Mouse (Mus musculus) natural killer cell, adult 2 months (primary cell): Measurements from ENCODE around the gene Wdr95.

Experiments used
- DNase-seq, 2 experiments: peaks; one replicate each; pipeline ENCODE4 v3.0.0; 2022; ENCODE audit warnings: low spot score in 2 of 2

Wdr95 gene

DNA sequence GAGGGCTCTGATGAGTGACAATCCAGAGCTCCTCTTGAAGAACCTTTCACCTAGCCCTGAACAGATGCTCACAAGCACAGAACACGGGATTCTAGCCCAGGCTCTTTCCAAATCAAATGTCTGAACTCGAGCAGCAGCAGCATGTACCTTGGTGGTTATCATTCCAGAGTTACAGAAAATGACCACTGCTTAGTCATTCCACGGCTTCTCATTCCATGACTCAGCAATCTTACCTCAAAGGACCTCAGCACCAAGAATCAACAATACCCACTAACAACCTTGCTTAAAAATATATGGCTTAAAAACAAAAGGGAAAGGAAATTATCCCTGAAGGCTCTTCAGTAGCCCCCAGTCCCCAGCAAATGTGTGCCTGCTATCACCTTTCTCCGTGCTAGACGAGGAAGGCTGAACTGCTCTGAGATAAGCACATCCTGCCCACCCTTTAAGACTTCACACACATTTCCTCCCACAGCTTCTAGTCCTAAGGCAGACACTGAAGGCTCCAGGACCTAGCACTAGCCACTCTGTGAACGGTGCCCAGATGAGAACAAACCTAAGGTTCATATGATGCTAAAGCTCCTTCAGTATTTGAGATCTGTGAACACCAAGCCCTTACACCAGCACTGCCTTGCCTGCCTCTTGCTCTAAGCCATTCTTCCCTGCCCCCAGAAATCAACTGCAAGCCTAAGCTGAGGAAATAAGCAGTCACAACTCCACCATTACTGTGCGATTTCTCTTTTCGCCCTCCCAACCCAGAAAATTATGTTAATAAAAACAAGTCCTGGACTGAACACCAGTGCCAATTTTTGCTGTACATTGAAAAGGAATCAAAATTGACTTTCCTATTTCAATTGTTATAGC, 95.6 kb downstream of the Wdr95 start:
- DNase-seq, result no peak

DNA sequence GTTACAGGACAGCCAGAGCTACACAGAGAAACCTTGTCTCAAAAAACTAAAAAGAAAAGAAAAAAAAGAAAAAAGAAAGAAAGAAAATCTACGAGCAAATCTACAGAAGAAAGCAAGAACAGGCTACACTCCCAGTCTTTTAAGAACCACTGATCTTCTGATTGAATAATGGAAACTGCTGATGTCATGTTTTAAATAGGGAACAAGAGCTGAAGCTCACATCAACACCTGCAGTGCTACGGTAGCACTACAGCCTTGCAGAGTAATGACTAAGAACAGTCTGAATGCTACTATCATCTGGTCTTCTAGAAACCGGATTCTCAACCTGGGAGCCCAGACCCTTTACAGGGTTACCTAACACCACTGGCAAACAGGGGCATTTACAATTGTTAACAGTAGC, 97.1 kb downstream of the Wdr95 start:
- no peak for DNase-seq

DNA sequence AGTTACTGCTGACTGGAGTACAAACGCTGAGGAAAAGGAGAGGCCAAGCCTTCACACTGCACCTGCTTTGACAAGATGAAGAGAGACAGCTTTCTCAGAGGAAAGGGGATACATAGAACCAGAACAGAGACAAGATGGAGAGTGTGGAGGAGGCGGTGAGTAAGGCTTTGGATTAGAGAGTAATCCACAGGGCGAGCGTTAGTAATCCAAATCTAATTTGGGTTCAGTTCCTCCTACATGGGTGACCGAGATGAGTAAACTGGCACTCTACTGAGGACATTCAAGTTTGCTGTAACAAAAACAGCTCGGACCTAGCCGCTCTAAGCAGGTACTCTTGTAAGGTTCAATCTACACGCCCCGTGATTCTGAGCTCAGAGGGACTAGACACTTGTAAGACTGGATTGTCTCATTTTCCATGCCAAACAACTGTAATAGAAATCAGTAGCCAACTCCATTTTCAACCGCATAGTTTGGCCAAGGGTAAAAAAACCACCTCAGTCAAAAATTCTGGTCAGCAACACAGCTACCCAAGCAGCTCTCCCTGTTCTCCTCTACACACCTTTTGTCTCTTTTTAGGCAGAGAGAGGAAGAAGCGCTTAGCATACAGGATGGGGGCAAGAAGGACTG, 106.0 kb downstream of the Wdr95 start:
- no peak for DNase-seq

DNA sequence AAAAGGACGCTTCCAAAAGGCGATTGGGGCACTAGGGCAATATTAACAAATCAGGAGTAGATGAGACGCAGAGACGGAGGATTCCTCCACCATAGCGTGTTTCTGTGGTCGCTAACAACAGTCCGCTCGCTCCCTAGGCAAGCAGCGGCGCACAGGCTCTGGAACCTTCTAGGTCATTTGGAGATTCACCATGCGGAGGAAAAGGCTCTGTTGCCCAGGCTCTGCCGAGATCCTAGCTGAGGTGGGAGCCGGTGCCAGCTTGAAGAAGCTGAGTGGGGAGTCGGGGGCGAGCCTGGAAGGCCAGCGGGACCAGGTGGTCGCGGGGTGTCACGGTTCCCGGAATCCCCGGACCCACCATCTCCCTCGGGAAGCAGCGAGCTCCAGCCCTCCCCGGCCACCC, 107.1 kb downstream of the Wdr95 start:
- DNase-seq, result peak in 1 of 2 experiments; percentile 3

DNA sequence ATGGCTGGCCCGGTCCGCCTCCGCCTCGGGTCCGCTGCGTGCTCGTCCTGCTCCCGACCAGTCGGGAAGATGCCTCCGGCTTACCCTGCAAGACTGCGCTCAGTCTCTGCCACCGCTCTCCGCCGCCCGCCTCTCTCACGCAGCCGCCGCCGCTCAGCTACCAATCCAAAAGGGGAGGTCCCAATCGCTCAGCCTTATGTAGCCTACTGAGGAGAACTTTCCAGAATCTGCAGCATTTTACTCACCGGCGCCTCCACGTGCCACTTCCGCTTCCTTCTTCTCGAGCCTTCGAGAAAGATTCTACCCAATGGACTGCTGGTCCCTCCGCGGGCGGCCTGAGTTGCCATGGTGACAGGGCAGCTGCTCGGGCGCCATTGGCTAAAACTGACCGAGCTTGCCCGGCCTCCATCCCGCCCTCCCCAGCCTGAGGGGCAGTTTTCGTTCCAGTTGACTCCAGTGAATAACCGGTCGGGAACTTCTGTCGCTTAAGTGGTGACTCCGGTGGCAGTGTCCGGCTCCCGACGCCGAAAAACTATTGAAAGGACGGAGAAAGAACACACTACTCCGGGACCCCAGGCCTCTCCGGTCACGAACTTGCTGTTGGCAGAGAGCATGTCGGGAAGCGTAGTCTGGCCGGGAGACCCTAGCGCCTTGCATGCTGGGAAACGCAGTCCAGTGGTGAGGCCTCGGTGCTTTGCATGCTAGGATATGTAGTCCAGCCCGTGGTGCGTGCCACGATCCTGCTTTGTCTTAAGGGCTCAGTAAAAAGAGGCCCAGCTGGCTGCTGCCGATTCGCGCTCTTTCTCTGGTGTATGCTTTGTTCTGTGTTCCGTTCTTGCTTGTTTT, 107.8 kb downstream of the Wdr95 start, which contains the start of gene Hsph1:
Hsph1 (minus strand) TSS at position 302 of the 846 bp plus-strand sequence.
- peak; percentile 97 for DNase-seq

DNA sequence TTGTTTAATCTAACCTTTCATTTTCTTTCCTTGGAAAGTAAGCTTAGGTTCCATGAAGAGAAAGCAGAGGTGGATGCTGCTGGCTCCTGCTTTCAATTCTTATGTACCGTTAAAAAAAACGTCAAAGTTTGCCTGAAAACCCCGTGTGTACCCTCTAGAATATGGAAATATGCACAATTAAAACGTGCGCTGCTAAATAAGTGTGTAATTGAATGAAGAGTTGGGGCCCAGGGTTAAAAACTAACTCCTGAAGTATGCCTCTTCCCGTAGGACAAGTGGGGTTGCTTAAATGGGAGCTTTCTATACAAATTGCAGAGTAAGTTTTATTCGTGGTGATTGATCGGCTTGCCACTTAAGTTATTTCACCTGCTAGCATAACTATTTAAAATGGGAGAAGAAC, 108.8 kb downstream of the Wdr95 start:
- DNase-seq, result no peak

- DNase-seq, result no peak
Observed at GRCm38 (mm10) chr5:149641277-149641892, 112.9 kb downstream of the Wdr95 start.

DNA sequence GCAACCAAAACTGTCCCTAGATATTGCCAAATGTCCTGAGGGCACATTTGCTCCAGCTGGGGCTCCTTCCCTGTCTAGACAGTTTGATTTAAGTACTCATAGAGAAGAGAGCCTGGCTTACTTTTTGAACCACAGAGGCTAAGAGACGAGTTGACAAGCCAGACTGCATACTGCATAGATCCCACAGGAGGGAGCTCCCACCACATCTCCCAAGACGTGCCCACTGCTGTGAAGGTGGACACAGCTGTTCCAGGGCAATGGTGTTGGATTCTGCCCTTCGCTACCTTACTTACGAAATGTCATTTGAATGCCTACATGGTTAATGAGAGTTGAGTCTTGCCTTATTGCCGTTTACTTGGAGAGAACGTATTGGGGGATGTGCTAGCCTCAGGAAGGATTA, 113.9 kb downstream of the Wdr95 start:
- DNase-seq, result no peak

GRCm38 (mm10) chr5:149642783-149643509, 114.5 kb downstream of the Wdr95 start:
- DNase-seq, result no peak

DNA sequence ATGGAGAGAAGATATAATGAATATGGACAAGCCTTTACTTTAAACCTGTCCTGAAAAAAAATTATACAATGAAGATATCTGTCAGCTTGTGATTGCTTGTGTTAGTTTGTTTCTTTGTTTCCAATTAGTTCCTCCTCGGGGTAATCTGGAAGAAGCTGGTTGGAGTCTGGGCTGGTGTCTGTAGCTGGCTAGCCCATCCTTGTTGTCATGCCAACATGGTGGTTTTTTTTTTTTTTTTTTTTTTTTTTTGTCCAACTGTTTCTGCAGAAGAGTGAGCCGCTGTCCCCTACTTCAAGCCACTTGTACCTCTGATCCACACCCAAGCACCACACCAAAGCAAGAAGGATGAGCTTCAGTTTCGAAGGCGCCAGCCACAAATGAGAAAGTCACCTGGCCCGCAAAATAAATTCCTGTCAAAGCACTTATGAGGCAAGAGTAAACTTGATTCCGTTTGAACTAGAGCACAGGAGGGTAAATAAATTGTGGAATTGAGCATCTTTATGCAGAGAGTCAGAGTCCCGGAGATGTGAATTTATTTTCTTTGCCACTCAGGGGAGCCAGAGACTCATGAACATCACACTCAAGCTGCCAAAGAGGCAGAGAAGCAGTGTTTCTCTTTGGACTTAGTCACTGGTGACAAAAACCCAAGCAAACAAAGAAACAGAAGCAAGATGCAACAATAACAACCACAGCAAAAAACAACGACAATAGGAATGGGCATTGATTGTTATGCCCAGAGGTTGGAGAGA, 119.1 kb downstream of the Wdr95 start:
- no peak for DNase-seq

- DNase-seq, result no peak
Observed at GRCm38 (mm10) chr5:149648196-149648595, 119.7 kb downstream of the Wdr95 start.

DNA sequence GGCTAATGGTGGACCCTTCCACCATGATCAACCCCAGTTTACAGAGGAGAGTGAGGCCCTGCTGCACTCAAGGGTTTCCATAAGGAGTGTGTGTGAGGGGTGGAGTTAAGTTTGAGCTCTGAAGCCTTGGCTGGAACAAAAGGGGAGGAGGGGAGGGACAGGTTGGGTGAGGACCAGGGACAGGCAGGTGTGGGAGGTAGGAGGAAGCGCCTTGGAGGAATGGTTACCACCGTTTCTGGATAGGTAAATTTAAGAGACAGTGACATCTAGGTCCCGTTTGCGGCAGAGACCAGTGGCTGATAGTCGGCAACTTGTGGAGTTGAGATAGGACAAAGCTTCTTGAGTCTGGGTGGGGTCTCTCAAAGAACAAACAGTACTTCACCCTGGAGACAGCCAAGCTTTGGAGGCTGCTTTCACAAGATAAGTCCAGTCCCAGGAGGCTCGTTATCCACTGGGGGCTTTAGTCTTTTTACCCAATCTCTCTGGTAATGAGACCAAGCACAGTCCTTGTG, 120.5 kb downstream of the Wdr95 start:
- DNase-seq, result no peak

GRCm38 (mm10) chr5:149649499-149650178, 121.2 kb downstream of the Wdr95 start:
- no peak for DNase-seq

DNA sequence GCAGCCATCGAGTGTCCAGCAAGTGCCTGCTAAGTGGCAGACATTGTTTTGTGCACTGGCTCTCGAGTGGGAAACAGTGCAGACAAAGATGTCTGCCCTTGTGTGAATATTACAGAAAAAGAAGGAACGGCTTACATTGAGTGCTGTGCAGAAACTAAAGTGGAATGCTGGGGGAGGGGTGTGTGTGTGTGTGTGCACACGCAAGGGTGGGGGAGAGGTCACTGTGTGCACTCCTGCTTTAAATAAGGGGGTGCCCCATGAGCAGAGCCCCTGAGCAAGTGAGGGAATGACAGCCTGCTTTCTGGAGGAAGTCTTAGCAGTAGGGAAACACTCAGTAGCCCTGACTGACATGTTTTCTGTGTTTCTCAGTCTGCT, 121.7 kb downstream of the Wdr95 start:
- DNase-seq, result no peak

DNA sequence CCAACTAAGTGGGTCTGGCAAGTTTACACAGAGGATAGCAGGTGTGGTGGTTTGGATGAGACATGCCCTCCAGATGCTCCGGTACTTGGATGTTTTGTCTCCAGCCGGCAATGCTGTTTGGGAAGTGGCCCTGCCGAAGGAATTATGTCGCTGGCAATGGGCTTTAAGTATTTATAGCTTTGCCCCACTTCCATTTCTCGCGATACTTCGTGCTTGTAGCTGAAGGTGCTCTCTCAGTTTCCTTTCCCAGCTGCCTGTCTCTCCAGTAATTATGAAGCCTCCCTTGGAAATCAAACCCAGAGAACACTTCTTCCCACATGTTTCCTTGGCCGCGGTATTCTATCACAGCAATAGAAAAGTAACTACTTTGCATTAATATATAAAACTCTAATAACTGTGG, 127.2 kb downstream of the Wdr95 start:
- DNase-seq, result no peak

GRCm38 (mm10) chr5:149658022-149658421, 129.5 kb downstream of the Wdr95 start:
- DNase-seq, result no peak

GRCm38 (mm10) chr5:149658741-149659413, 130.4 kb downstream of the Wdr95 start:
- DNase-seq, result no peak

GRCm38 (mm10) chr5:149659414-149659780, 130.9 kb downstream of the Wdr95 start:
- DNase-seq, result no peak

DNA sequence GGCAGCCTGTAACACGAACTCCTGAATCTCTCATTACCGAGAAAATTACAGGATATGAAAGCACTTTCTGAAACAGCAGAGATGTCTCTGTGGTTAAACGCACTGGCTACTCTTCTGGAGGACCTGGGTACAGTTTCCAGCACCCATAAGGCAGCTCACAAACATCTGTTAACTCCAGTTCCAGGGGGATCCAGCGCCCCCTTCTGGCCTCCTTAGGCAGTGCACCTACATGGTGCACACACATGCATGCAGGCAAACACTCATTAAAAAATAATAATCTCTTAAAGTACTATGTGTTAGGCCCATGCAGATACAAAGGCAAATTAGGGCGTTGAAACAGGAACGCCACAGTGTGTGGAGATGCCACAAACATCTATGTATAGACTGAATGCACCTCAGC, 132.9 kb downstream of the Wdr95 start:
- no peak for DNase-seq
